Mouse (Mus musculus) T-cell, adult 66 days (primary cell): ENCODE results near the gene Olfr987. TPM values are rescaled to one million over a fixed set of nuclear protein-coding genes. Genes with fewer than 3 reads are reported as not detected.

Experiments
- total RNA-seq, 2 experiments: library from RNA; stranded (reverse); gene quantifications; 3 replicates in 1 of 2; 4 replicates in 1 of 2; pipeline ENCODE4 v1.2.4; 2023

Gene Olfr987
- total RNA-seq: not detected

DNA sequence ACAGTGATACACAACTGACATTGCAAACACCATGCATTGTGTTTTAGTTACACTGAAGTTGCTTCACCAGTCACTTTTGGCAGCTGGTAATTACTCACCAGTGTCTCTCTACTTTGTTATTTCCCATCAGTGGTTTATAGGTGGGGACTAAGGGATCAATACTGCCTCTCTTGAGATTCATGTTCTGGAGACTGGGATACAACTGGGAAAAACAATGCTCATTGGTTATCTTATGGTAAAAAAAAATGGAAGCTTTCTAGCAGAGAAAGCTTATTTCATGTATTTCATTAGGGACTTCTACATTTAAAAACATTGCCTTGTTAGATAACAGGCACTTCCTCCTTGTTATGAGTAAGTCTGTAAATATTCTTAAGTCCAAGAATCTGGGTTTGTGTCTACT lies at the start of gene Olfr987:
TSS of gene Olfr987 (minus strand) at position 101 of the 400 bp plus-strand sequence.

DNA sequence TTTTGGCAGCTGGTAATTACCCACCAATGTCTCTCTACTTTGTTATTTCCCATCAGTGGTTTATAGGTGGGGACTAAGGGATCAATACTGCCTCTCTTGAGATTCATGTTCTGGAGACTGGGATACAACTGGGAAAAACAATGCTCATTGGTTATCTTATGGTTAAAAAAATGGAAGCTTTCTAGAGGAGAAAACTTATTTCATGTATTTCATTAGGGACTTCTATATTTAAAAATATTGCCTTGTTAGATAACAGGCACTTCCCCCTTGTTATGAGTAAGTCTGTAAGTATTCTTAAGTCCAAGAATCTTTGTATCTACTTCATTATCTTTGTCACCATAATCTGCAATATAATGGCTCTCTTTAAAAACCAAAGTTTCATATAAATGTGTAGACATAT lies 24.0 kb upstream of the Olfr987 start, which contains the start of gene Olfr988:
TSS of gene Olfr988 (minus strand) at position 101 of the 400 bp plus-strand sequence.

Other genes with a start within 250 kb of the Olfr987 start
- not detected for gene Aplnr, start 203.1 kb downstream of the Olfr987 start, total RNA-seq
- gene Lrrc55, start 142.1 kb downstream of the Olfr987 start, total RNA-seq: not detected
- not detected for gene Olfr988, start 23.9 kb upstream of the Olfr987 start, total RNA-seq
- not detected for gene Olfr992, start 70.2 kb upstream of the Olfr987 start, total RNA-seq
- not detected for gene Olfr993, start 75.6 kb upstream of the Olfr987 start, total RNA-seq
- gene Olfr994, start 97.1 kb upstream of the Olfr987 start, total RNA-seq: not detected
- gene Olfr995, start 104.3 kb upstream of the Olfr987 start, total RNA-seq: not detected
- gene 4833423E24Rik, start 179.7 kb upstream of the Olfr987 start, total RNA-seq: not detected
- gene Olfr996, start 239.9 kb upstream of the Olfr987 start, total RNA-seq: not detected
- not detected for gene Olfr998, start 249.6 kb upstream of the Olfr987 start, total RNA-seq